Mouse (Mus musculus): ENCODE results near the gene Gm7356. TPM values are rescaled to one million over a fixed set of nuclear protein-coding genes. Genes with fewer than 3 reads are reported as not detected.

Gm7356 gene
- total RNA-seq (2023), result not detected in 2 replicates

GRCm38 (mm10) chr17:14003604-14004003, at the start of gene Gm7356:
TSS of gene Gm7356 (minus strand) at chr17:14003704.

Other genes starting within 250 kb of the Gm7356 start
- gene Afdn, start 243.2 kb downstream of the Gm7356 start, total RNA-seq (2023), result 26.0 and 30.5 TPM in 2 replicates
- gene Tcte2, start 241.9 kb downstream of the Gm7356 start, total RNA-seq (2023), result 0.64 TPM in 1 of 2 replicates, not detected in the other
- gene Gm7168, start 55.3 kb downstream of the Gm7356 start, total RNA-seq (2023), result not detected in 2 replicates
- gene Gm7358, start 55.8 kb upstream of the Gm7356 start, total RNA-seq (2023), result not detected in 2 replicates
- gene Dact2, start 200.6 kb upstream of the Gm7356 start, total RNA-seq (2023), result not detected in 2 replicates

Measured in neutrophil, adult 65 days (primary cell).